Mouse (Mus musculus) thymus, postnatal 25 days (tissue): ENCODE results near the gene Rpl3.

Experiments used
- DNase-seq: peaks from one replicate; pipeline ENCODE4 v3.0.0; 2022

The Rpl3 gene

DNA sequence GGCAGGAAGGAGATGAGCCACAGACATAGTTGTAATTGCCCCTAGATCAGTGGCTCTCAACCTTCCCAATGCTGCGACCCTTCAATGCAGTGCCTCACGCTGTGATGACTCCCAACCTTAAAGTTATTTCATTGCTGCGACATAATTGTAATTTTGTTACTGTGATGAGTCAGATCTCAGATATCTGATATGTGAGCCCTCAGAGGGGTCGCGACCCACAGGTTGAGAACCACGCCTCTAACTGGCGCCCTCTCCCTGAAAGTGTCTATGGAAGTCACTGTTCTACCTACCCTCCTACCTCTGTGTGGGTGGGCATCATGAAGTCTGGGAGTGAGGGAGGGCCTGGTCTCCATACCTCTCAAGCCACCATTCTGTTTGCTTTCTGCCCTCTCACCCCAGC, 22.7 kb upstream of the Rpl3 start:
- no peak for DNase-seq

DNA sequence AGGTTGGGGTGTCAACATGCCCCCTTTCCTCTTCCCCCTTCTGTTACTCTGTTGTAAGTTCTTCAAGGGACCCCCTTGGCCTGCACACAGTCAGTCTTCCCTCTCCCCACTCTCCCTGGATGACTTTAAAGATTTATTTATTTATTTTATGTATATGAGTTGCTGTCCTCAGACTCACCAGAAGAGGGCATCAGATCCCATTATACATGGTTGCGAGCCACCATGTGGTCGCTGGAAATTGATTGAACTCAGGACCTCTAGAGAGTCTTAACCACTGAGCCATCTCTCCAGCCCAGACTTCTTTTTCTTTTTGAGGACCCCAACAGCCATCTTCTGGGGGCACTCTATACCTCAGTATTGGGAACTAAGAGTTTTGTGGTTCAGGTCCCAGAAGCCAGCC, 20.8 kb upstream of the Rpl3 start:
- DNase-seq: no peak

DNA sequence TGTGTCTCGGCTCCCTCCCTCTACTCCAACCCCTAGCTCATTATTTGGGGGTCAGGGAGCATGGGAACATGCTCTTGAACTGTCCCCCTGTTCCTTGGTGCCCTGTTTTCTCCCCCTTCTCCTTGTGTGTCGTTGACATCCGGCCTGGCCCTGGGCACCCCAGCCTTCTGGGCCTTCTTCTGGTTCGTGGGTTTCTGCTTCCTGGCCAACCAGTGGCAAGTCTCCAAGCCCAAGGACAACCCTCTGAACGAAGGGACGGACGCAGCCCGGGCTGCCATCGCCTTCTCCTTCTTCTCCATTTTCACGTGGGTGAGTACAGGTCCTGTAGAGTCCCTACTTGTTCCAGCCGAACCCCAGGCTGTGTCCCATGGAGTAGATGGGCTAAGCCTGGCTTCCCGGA, 19.8 kb upstream of the Rpl3 start:
- DNase-seq: no peak

DNA sequence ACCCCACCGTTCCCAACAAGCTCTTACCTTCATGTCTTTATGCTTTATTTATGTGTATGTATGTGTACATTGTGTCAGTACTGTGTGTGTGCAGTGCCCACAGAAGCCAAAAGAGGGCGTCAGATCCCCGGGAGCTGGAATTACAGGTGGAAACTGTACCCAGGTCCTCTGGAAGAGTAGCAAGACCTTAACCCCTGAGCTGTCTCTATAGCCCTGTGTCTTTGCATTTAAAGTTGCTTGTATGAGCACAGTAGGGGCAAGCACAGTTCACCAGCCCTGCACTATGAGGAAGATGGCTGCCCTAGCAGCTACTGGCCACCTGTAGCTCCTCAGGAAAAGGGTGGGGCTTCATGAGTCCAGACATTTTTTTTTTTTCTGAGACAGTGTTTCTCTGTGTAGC, 15.9 kb upstream of the Rpl3 start:
- DNase-seq: no peak

DNA sequence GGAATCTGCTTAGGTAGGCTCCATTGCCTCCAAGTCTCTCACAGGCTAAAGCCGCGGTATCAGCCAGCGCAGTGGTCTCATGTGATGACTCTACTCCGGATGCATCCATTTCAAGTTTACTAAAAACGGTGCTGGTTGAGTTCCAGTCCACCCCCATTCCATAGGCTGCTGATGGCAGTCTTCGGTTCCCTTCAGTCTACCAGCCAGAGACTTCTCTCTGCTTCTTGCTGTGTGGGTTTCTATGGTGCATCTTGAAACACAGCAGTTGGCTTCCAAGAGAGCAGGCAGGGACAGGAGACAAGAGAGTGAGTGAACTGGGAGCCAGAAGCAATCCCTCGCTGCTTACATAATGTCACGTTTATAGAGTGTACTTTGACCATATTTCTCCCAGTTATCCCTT, 15.5 kb upstream of the Rpl3 start:
- no peak for DNase-seq

DNA sequence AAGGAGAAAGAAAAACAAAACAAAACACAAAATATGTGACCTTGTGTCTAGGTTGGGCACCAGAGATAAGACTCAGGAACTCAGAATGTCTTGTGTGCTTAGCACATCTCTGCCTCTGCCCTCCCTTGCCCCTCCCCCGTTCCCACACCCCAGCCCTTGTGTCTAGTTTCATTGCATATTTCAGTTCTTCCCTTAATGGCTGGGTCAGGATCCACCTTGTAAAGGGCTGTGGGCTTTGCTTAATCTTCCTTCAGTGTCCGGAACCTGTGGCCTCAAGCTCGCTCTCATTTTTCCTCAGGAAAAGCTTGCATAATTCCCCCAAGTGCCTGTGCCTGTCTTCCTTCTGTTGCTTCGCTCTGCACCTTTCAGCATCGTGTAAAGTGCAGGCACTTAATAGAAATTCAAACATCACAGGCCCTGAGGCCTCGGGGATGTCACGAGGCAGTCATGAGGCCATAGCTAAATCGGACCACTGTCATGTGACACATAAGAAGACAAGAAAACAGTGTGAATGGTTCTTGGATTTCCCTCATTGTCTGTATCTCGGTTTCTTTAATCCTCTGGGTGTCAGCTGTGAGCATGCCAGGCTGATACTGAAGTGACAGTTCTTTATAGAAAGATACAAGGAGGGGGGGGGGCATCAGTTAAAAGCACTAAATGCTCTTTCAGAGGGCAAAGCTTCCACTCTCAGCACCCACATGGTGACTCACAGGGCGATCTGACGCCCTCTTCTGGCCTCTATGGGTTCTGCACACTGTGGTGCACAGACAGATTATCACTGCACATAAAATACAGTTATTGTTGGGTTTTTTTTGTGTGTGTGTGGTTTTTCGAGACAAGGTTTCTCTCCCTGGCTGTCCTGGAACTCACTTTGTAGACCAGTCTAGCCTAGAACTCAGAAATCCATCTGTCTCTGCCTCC, 14.1 kb upstream of the Rpl3 start:
- DNase-seq: no peak

DNA sequence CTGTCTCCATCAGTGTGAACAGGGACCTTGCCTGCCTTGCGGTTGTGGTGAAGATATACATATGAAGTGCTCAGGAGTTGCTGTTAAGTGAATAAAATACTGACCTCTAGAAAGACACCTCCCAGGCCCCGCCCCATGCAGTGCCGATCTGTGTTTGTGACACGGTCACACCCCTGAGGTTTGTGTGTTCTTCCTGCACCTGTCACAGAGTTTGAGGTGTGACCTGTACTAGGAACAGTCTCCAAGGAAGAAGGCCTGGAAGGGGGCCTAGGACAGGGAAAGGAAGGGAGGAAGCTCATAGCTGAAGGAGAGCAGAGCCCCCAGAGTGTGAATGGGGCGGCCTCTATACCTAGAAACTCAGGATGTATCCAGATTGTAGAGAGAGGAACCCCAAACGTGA, 10.8 kb upstream of the Rpl3 start:
- DNase-seq: no peak

DNA sequence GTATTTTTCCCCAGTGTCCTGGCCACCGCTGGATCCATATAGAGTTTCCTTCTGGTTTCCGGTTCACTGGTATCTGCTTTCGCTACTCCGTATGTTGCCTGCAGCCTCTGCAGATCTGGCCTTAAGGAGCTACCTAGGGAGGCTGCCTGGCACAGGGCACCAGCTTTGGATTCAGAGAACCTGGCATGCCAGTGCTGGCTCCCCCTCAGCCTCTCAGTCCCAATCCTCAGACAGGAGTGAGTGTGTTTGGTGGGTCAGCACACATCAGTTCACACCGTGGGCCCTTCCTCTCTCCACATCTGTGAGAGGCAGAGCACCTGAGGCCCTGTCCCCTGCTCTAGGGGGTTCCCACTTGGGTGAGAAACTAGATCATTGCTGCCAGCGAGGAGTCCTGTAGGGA, 9.8 kb upstream of the Rpl3 start:
- DNase-seq: no peak

DNA sequence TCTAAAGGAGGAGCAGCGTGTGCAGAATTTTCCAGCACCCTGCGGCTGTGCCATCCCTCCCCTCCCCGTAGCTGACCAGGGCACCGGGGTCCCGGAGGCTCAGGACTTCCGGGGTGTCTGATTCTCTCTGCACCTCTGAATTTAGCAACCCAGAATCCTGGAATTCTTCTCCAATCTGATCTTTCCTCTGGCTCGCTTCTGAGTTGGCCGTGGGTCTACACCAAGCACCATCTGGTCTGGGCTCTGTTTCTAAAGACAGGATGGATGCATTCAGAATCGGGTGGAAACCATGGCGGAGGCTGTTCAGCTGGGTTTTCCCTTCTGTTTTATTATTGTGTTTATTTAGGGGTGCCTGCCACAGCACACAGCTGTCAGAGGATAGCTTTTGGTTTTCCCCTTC, 9.2 kb upstream of the Rpl3 start:
- DNase-seq: no peak

DNA sequence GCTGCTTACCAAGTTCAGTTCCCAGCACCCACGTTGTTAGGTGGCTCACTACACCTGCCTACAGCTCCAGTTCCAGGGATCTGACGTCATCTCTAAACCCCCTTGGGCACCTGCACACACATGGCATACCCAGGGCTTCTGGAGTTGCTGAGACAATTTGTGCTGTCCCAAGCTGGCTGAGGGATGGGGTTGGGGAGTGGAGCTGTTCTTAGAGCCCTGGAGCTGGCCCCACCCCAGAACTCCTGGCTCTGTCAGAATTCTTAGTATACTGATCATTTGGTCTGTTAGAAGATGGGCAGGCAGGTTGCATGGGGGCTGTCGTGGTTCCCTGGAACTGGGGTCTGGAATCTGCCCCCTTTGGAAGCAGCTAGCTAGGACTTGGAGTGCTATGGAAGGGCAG, 8.5 kb upstream of the Rpl3 start:
- no peak for DNase-seq

DNA sequence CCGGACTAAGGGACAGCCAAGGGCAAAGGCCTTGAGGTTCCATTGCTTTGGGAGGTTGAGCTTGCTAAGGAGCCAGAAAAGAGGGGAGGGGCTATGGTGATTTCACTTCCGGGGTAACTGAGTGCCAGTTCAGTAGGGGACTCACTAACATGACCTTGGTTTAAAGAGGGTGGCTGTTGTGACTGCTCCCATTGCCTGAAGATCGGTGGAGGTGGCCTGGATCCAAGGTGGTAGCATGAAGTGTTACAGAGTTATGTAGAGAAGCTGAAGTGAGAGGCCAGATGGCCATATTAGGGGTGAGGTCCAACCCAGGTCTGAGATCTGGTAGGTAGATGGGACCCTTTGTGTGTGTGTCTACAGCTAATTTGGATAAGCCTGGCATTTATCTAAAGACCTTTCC, 7.8 kb upstream of the Rpl3 start:
- no peak for DNase-seq

DNA sequence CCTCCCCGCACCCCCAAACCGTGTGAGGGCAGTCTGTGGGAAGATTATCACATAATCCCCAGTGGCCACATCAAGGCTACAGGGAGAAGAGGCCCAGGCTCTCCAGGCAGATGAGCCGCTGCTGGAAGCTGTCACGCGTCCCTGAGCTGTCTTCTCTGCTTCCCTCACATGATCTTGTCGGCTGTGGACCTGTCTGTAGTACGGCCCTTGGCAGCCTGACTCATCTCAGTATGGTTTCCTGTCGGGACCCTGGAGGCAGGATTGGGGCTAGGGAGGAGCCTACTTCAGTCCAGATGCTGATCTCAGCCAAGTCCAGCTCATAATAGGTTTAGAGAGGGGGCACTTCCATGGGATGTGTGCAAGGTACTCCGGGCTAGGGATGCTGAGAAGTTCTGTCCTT, 7.1 kb upstream of the Rpl3 start:
- DNase-seq: no peak

DNA sequence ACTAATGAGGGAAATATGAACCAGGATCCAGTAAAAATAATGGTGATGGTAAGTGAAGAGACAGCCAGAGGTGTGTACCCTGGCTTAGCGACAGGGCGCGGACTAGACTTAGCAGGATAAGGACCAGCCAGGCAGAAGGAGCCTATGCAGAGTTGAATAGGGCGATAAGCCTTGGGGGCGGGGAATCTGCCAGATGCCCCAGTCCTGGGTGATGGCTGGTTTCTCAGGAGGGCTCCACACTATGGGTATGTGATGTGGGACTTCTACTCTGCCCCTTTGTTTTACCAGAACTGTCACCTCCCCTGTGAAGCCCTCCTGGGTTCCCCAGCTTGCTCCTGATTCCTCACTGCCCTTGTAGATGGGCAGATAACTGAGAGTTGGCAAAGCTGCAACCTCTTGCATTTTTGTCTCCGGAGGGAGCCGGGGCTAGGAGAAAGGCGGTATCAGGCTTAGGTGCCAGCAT, 6.4 kb upstream of the Rpl3 start:
- no peak for DNase-seq

DNA sequence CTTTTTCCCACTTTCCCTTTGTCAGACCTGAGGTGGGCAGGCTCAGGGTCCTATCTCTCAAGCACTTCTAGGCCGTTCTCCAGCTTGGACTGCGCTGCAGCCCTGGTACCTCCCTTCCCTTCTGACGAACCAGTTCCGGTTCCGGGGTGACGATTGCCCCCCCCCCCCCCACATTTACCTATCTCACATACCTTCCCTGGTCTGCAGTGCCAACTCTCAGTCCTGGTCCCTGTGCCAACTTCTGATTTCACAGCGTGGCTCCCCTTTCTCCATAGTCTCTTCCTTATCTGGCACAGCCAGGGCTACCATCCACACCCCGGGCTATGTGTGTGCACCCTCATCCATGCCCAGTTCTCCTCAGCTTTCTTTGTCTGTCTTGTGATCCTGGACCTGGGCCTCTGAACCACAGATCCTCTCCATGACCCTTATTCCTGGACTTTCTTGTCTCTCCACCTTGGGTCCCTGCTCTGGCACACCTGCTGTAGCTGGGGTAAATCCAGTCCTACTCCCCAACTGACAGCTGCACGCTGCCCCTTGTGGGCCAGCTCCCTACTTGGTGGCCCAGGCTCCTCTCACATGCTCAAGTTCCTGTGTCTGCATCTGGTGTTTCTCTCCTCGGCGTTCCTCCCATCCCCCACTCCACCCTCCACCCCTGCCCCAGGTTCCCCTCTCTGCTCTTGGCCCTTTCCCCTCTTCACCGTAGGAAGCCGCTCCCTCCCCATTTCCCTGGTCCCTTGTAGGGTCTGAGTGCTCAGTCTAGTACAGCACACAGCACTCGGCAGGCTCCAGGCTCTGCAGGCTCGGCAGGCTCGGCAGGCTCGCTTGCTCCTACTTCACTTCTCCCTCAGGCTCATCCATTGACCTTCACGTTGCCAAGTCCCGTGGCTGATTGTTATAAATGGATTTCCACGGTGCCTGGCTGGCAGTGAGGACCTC, 5.5 kb upstream of the Rpl3 start:
- peak; percentile 52 for DNase-seq

DNA sequence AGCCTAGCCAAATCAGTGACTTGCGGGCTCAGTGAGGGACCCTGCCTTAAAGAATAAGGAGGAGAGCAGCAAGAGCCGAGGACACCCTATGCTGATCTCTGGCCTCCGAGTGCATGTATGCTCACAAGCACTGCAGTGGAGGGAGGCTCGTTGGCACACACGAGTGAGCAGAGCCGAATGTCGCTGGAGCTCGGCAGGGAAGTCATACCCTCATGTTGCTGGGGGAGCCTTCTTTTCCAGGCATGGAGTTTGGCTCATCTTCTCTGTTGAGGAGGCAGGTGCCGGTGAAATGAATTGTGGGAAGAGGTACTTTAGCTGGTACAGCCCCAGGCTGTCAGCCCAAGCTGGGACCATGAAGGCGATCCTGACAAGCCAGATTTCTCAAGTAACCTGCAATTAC, 4.7 kb upstream of the Rpl3 start:
- DNase-seq: no peak

DNA sequence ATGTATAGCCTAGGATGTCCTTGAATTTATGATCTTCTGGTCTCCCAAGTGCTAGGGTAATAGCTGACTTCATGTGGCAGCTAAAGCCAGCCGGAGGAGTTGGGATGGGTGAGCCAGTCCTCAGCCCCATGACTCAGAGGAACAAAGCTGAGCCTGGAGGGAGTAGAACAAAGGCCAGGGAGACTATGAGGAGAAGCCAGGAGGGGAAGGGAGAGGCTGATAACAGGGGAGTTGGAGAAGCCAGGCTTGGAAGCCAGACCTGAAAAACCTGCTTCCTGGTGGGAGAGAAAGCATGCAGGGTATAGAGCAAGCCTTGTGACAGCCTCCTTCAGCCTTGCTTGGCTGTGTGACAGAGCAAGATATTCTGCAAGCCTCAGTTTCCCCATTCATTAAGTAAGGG, 3.9 kb upstream of the Rpl3 start:
- no peak for DNase-seq

DNA sequence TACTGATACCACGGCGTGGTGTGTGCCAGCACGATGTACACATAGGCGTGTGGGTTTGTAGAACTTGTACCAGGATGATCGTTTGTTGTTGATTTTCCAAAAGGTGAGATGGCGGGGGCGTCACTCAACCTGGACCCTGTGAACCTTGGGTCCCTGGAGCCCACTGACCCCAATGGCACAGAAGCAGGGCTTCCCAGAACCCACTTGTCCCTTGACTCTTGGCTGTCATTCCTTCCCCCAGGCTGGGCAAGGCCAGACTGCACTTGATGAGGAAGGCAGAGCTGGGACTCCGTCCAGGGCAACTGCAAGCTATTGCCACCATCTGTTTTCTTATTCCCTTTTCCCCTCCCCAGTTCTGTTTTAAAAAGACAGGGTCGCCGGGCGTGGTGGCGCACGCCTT, 2.5 kb upstream of the Rpl3 start:
- no peak for DNase-seq

DNA sequence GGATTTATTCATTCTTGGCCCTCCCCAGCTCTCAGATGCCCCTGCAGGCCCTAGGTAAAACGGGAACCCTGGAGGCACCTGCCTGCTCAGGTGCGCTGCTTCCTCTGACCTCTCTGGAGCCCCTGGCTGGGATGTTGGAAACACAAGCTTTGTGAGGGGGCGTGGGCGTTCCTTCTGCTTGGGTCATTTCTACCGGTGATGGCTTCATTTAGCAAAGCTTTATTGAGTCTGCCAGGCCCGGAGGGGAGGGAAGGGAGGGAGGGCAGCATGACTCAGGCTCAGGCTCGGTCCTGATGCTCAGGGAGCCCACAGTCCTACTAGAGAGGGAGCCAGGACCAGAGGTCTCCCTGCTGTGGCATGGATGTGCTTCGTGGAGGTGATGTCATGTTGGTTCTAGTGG, 931 bp upstream of the Rpl3 start:
- DNase-seq: no peak

DNA sequence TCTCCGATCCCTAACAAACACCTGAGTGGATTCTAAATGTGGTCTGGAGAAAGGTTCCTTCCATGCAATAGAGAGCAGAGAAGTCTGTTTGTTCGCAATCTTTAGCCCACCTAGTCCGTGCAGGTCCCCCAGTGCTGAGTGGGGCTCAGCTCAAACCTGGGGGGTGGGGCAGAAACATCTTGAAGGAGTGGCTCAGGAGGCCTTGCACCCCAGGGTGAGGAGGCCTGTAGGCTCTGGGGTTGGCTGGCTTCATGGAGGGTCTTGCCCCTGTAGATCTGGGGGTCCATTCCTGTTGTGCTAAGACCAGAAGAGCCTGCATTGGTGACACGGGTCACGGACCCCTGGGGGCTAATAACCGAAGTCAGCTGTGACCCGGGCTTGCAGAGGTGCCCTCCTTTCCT, 373 bp upstream of the Rpl3 start:
- no peak for DNase-seq

DNA sequence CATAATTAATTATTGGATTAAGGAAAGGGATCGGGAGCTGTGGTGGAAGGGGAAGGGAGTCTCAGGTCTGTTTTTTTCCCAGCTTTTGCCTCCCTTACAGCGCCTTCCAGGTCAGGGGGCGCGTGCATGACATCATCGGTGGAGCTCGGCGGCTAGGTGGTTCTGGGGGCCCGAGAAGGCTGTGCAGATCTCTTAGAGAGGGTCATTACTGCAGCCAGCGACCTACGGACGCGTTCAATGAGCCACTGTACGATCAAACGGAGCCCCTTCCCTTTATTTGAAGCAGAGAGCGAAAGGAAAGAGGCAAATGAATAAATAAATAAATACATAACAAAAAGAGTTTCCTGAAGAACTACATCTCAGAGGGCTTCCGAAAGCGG, 937 bp downstream of the Rpl3 start:
- DNase-seq: no peak

DNA sequence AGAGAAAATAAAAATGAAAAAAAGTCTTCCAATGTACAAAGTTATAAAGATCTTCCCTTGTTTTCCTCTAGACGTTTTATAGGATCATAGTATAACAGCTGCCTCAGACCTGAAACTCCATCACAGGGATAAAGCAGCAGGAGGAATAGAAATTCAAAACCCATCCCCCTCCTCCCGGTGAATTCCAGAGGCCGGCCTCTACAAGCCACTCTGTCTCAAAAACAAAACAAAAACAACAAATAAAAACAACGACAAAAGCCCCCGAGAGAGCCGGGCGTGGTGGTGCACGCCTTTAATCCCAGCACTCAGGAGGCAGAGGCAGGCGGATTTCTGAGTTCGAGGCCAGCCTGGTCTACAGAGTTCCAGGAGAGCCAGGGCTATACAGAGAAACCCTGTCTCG, 1.5 kb downstream of the Rpl3 start:
- DNase-seq: no peak

DNA sequence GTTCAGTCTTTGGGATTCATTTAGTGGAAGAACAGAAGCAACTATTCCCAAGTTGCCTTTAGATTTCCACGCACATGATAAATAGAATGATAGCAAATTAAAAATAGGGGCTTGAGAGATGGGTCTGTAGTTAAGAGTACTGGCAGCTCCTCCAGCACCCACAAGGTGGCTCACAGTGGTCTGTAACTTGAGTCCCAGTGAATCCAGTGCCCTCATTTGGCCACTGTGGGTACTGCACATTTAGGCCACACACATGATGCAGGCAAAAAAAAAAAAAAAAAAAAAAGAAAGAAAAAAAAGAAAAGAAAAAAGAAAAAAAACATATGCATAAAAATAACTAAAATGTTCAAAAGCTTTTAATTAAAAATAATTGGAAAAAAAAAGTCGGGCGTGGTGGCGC, 3.0 kb downstream of the Rpl3 start:
- peak; percentile 95 for DNase-seq

DNA sequence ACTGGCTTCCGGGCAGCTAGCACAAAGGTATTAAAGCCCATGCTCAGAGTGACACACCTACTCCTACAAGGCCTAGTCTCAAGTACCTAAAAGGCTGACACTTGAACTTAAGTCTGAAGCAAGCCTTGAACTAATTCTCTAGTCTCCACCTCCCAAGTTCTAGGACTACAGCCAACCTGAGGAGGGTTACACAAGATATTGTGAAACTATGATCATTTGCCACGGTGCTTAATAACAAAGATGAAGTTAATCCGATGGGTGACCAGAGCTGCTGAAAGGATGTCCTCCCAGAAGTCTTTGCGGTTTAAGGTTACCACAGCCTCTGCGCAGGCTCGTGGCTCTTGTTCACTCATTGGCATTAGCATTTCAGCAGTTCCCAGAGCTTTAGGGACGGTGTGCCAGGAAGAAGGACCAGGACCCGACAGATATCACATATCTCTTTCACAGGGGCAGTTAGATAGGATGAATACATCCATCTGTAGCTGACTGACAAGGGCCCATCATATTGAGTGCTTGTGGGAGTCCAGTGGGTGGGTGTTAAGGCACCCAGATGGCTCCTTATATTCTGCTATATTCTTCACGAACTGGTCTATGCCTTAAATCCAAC, 4.2 kb downstream of the Rpl3 start:
- no peak for DNase-seq

DNA sequence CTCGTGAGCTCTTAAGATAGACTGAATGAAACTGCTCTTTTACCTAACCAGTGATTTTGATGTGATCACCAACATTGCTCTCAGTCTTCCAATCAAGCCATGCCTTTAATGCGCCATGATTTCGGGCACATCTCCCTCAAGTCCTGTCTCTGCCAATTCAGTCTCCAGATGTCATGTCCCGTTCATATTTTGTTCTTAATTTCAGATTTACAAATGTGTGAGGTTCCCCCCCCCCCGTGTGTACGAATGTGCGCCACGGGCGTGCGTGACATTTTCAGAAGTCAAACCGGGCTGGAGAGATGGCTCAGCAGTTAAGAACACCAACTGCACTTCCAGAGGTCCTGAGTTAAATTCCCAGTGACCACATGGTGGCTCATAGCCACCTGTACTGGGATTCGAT, 7.9 kb downstream of the Rpl3 start:
- no peak for DNase-seq
